Mouse (Mus musculus): ENCODE results near the gene Wdr95.

DNA sequence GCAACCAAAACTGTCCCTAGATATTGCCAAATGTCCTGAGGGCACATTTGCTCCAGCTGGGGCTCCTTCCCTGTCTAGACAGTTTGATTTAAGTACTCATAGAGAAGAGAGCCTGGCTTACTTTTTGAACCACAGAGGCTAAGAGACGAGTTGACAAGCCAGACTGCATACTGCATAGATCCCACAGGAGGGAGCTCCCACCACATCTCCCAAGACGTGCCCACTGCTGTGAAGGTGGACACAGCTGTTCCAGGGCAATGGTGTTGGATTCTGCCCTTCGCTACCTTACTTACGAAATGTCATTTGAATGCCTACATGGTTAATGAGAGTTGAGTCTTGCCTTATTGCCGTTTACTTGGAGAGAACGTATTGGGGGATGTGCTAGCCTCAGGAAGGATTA, 113.9 kb downstream of the Wdr95 start:
- no peak for TF ChIP-seq POLR2A (IDR thresholded peaks at IDR 0.05; ENCODE audit: extremely low read depth, insufficient read depth, low read length)
- no peak for TF ChIP-seq CTCF (IDR thresholded peaks at IDR 0.05; ENCODE audit: low read depth, low read length)

Measured in liver, adult 2 months (tissue).